8 mouse cellular contexts compared by ENCODE assay signal in genomic region chr17:83637393-83637792, GRCm38 (mm10). TPM values are rescaled to one million over a fixed set of nuclear protein-coding genes. Genes with fewer than 3 reads are reported as not detected.
DNase-seq lines count a peak whose midpoint lies in the region; ATAC-seq and TF ChIP-seq lines count a peak whose summit lies in the region.
"Had no signal": no experiment of that assay in that cellular context is flagged by ENCODE, and none has a peak within 500 bp of the region (broad histone marks: within the 10 kb centered on the region; RNA-seq: fewer than 3 reads in every experiment).

No protein-coding gene starts in this region.

- no peak for TF ChIP-seq POLR2A in lung, adult 2 months (IDR thresholded peaks at IDR 0.05; ENCODE audit: borderline replicate concordance, extremely low read depth, low read depth, low read length)

- no peak for ATAC-seq in kidney, embryonic 16.5 days (ENCODE audit: low FRiP score, low TSS enrichment)

- no peak overlapping the region for H3K9ac ChIP-seq in kidney, embryonic 16.5 days (replicated peaks; ENCODE audit: low read length)

- no peaks in the 10 kb centered on the region for H3K36me3 ChIP-seq in kidney, embryonic 16.5 days (ENCODE audit: insufficient read depth, low read length)
- no peaks in the 10 kb centered on the region for H3K36me3 ChIP-seq in E14TG2a.4 (ENCODE audit: insufficient read depth, low read length)
- no peaks in the 10 kb centered on the region for H3K36me3 ChIP-seq in hindbrain, embryonic 10.5 days

- DNase-seq in kidney, adult 18-20 months: peak; percentile 44
- peak; percentile 90 for DNase-seq in R1 (ENCODE audit: low read depth, low spot score)
- peak; percentile 35 for DNase-seq in lung, adult 2 months
- peak; percentile 23 to 27 for DNase-seq in thymus, adult 18-20 months
- DNase-seq in hindbrain, embryonic 10.5 days (ENCODE audit: low spot score): no peak

- H3K4me3 ChIP-seq in kidney, embryonic 16.5 days (ENCODE audit: low read length): no peak overlapping the region
- H3K4me3 ChIP-seq in E14TG2a.4 (replicated peaks; ENCODE audit: low read length): no peak overlapping the region
- H3K4me3 ChIP-seq in lung, adult 2 months (replicated peaks; ENCODE audit: extremely low read depth, low read depth, low read length): no peak overlapping the region
- H3K4me3 ChIP-seq in hindbrain, embryonic 10.5 days: no peak overlapping the region

- 69% methylated on average over 2 of the region's 2 CpGs for WGBS in kidney, embryonic 16.5 days
- WGBS in lung, adult 2 months: 82% methylated on average over 2 of the region's 2 CpGs
- 88% methylated on average over 2 of the region's 2 CpGs for WGBS in hindbrain, embryonic 10.5 days

- H3K4me2 ChIP-seq in kidney, embryonic 16.5 days (replicated peaks; ENCODE audit: low read depth, low read length): no peak overlapping the region

- TF ChIP-seq CTCF in E14TG2a.4 (conservative IDR thresholded peaks at IDR 0.05; ENCODE audit: low read length): peak; percentile 83
- TF ChIP-seq CTCF in lung, adult 2 months (IDR thresholded peaks at IDR 0.05; ENCODE audit: insufficient read depth, low read length): peak; percentile 49

- H3K27ac ChIP-seq in kidney, embryonic 16.5 days (ENCODE audit: low read length): no peak overlapping the region
- H3K27ac ChIP-seq in hindbrain, embryonic 10.5 days: no peak overlapping the region

- H3K9me3 ChIP-seq in kidney, embryonic 16.5 days (ENCODE audit: low read length): peaks cover 3% of the 10 kb centered on the region; the same call in 1 of the 2 replicates
- no peaks in the 10 kb centered on the region for H3K9me3 ChIP-seq in E14TG2a.4 (ENCODE audit: low read length)
- peaks cover 3% of the 10 kb centered on the region for H3K9me3 ChIP-seq in hindbrain, embryonic 10.5 days

- H3K27me3 ChIP-seq in kidney, embryonic 16.5 days (ENCODE audit: insufficient read depth, low read length): peaks cover 3% of the 10 kb centered on the region
- peaks cover 8% of the 10 kb centered on the region for H3K27me3 ChIP-seq in E14TG2a.4 (ENCODE audit: insufficient read depth, low read length)
- peaks cover 21% of the 10 kb centered on the region for H3K27me3 ChIP-seq in hindbrain, embryonic 10.5 days (ENCODE audit: insufficient read depth, poor library complexity, severe bottlenecking)

- peaks cover 9% of the 10 kb centered on the region for H3K4me1 ChIP-seq in kidney, embryonic 16.5 days (ENCODE audit: insufficient read depth, low read length)
- H3K4me1 ChIP-seq in E14TG2a.4 (replicated peaks; ENCODE audit: low read depth, low read length): peaks cover 66% of the 10 kb centered on the region
- H3K4me1 ChIP-seq in lung, adult 2 months (ENCODE audit: control insufficient read depth, insufficient read depth, low read length): no peaks in the 10 kb centered on the region
- H3K4me1 ChIP-seq in hindbrain, embryonic 10.5 days (replicated peaks): peaks cover 10% of the 10 kb centered on the region

RNA-seq across cellular contexts. Expression of gene Kcng3, which starts 5.7 kb away (rescaled TPM):
- polyA plus RNA-seq in kidney, embryonic 16.5 days (2015; fragmentation: Nextera tagmentation; extraction: Ambion mirVana): not detected in 2 replicates
- polyA plus RNA-seq in lung, adult 2 months (2012; rRNA removed): 0.03 and 0.05 TPM in 2 replicates
- polyA plus RNA-seq in hindbrain, embryonic 10.5 days (2016; fragmentation: Nextera tagmentation; extraction: Ambion mirVana): not detected in 2 replicates
- polyA plus RNA-seq: lung, embryonic 16.5 days had no signal
